Mouse (Mus musculus): Measurements from ENCODE around the gene Pi16.
"Not testable (repeated sequence)": the region's sequence is repeated elsewhere in the genome, so short reads cannot be mapped to it uniquely, and the experiment has no call there.

DNA sequence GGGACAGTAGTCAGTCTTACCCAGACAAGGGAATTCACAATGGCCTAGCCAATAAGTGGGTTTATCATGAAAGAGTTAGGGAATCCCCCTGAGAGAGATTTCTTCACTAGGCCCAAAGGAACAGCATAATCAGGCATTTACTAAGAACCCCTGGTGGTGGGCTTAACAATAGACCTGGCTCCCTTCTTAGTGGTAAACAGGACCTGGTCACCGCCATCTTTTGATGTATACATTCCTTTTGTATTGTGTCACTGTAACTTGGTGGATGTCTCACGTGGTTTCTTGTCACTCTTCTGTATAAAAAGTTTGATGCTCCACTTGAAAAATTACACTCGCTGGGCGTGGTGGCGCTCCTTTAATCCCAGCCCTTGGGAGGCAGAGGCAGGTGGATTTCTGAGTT is 33.6 kb downstream of the Pi16 start:
- not testable (repeated sequence) for TF ChIP-seq CTCF (IDR thresholded peaks at IDR 0.05; ENCODE audit: low read depth, low read length); POLR2A (IDR thresholded peaks at IDR 0.05; ENCODE audit: extremely low read depth, insufficient read depth, low read length)

Measured in liver, adult 2 months (tissue).